ENCODE assay signal across 11 mouse cellular contexts in genomic region chr6:61065769-61066168, GRCm38 (mm10).
"Had no signal": no experiment of that assay in that cellular context is flagged by ENCODE, and none has a peak within 500 bp of the region (broad histone marks: within the 10 kb centered on the region; RNA-seq: fewer than 3 reads in every experiment).

No protein-coding gene starts in this region.

- ATAC-seq: intestine, embryonic 16.5 days had no signal

- H3K9ac ChIP-seq: lung, embryonic 15.5 days; midbrain, embryonic 12.5 days had no signal

- DNase-seq: kidney, adult 8-10 months; kidney, postnatal 25 days; lung, postnatal 14 days; right cerebral cortex, postnatal 14 days; thymus, postnatal 14 days had no signal

- H3K36me3 ChIP-seq: limb, embryonic 10.5 days; lung, embryonic 15.5 days; midbrain, embryonic 12.5 days had no signal

- H3K27me3 ChIP-seq: lung, embryonic 15.5 days; midbrain, embryonic 12.5 days had no signal

- H3K4me3 ChIP-seq: left cerebral cortex, adult 2 months; limb, embryonic 10.5 days; lung, embryonic 15.5 days; midbrain, embryonic 12.5 days had no signal

- H3K4me2 ChIP-seq: liver, embryonic 11.5 days; lung, embryonic 15.5 days; midbrain, embryonic 12.5 days had no signal

- H3K9me3 ChIP-seq: limb, embryonic 10.5 days; lung, embryonic 15.5 days; midbrain, embryonic 12.5 days had no signal

- H3K27ac ChIP-seq: left cerebral cortex, adult 2 months; limb, embryonic 10.5 days; lung, embryonic 15.5 days; midbrain, embryonic 12.5 days had no signal
